Mouse (Mus musculus) thymus, adult 2 months (tissue): ENCODE measurements around the gene Apon.

Source experiments
- CTCF ChIP-seq: fragments of 200-500 bp; IDR thresholded peaks from 2 replicates; pipeline ENCODE4 v1.5.1; 2012; ENCODE audit warnings: mild to moderate bottlenecking, control low read depth, low read length, moderate library complexity, borderline replicate concordance; ENCODE audit not compliant: control insufficient read depth, poor library complexity, insufficient read depth; ENCODE audit errors: extremely low read depth
- POLR2A ChIP-seq: fragments of 200-500 bp; IDR thresholded peaks from 2 replicates; pipeline ENCODE4 v1.6.1; 2012; ENCODE audit warnings: mild to moderate bottlenecking, low read length, control low read depth, moderate library complexity; ENCODE audit not compliant: control insufficient read depth, poor library complexity, insufficient read depth; ENCODE audit errors: extremely low read depth

DNA sequence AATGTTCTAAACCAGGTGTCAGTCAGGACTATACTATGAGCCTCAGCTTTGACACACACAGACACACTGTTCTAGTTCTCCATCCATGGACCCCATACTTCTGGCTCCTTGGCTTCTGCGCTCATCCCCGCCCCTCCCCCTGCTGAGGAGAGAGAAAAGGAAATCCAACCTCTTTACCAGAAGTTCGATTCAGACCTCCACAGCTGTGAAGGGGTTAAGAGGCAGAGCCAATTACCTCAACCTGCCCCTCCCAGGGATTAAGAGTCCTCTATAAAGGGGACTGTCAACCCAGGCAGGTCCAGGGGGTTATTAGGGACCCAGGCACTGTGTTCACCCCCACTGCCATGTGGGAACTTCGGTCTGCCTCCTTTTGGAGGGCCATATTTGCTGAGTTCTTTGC lies 28.4 kb upstream of the Apon start, which contains the start of gene Mip:
- TF ChIP-seq POLR2A, result no peak
- no peak for TF ChIP-seq CTCF
